17 mouse cellular contexts compared by ENCODE assay signal in the genomic region with DNA sequence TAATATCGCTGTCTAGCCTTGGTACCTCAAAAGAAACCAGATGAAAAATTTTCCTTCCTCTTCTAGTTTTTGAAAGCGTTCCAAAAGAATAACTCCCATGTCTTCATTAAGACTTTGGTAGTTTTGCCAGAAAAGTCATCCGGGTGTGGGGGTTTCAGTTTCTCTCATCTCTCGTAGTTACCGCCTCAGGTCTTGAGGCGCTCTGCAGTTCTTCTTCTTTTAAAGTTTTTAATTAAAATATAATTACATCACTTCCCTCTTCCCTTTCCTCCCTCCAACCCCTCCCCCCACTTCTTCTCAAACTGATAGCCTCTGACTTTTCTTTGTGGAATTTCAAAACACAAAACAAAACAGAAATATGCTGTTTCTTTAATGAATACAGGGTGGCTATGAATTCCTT. TPM values are rescaled to one million over a fixed set of nuclear protein-coding genes. Genes with fewer than 3 reads are reported as not detected.
"Had no signal": no experiment of that assay in that cellular context is flagged by ENCODE, and none has a peak within 500 bp of the region (broad histone marks: within the 10 kb centered on the region; RNA-seq: fewer than 3 reads in every experiment).

No protein-coding gene starts in this region.

- H3K27me3 ChIP-seq: neural tube, embryonic 12.5 days had no signal

- H3K27ac ChIP-seq: hindbrain, postnatal 0 days; kidney, postnatal 0 days; layer of hippocampus, adult 2 months; limb, embryonic 13.5 days; liver, embryonic 15.5 days; midbrain, embryonic 10.5 days; midbrain, embryonic 15.5 days; neural tube, embryonic 12.5 days had no signal

- H3K9ac ChIP-seq: limb, embryonic 13.5 days; liver, embryonic 15.5 days; midbrain, embryonic 15.5 days; neural tube, embryonic 12.5 days had no signal

- H3K9me3 ChIP-seq: limb, embryonic 13.5 days; liver, embryonic 15.5 days; midbrain, embryonic 10.5 days; midbrain, embryonic 15.5 days; neural tube, embryonic 12.5 days had no signal

- H3K4me2 ChIP-seq: limb, embryonic 13.5 days; liver, embryonic 11.5 days; liver, embryonic 15.5 days; midbrain, embryonic 15.5 days; neural tube, embryonic 12.5 days had no signal

- DNase-seq: kidney, adult 11 months; kidney, adult 9 months; kidney, postnatal 36 days; left cerebral cortex, postnatal 4 days; lung, postnatal 10 days; right cerebral cortex, postnatal 14 days; thymus, postnatal 14 days had no signal

- H3K4me1 ChIP-seq: limb, embryonic 13.5 days; liver, embryonic 15.5 days; midbrain, embryonic 10.5 days; midbrain, embryonic 15.5 days; neural tube, embryonic 12.5 days had no signal

- H3K4me3 ChIP-seq: layer of hippocampus, adult 2 months; limb, embryonic 13.5 days; liver, embryonic 15.5 days; midbrain, embryonic 10.5 days; midbrain, embryonic 15.5 days; neural tube, embryonic 12.5 days had no signal

- H3K36me3 ChIP-seq: limb, embryonic 13.5 days; liver, embryonic 15.5 days; midbrain, embryonic 10.5 days; midbrain, embryonic 15.5 days; neural tube, embryonic 12.5 days had no signal

- ATAC-seq: hindbrain, postnatal 0 days; midbrain, embryonic 15.5 days had no signal

RNA-seq across cellular contexts. Expression of a gene that starts 6.1 kb away (rescaled TPM):
- total RNA-seq: monocyte, adult 5-6 weeks had no signal
